Mouse (Mus musculus) myocyte (in vitro differentiated cells): ENCODE results near the gene Dnajb6.

ENCODE experiments used
- MAX ChIP-seq: IDR thresholded peaks from one replicate; pipeline ENCODE4 v1.6.1; 2011; ENCODE audit warnings: low read depth, mild to moderate bottlenecking, control low read depth
- MYOG ChIP-seq, 3 experiments: IDR thresholded peaks; one replicate each; pipeline ENCODE4 v1.6.1; 2011; ENCODE audit warnings: control low read depth in 2 of 3, low read depth in 2 of 3, mild to moderate bottlenecking in 2 of 3; ENCODE audit not compliant: insufficient read length in 2 of 3, control insufficient read depth in 1 of 3, insufficient read depth in 1 of 3
- POLR2A ChIP-seq: IDR thresholded peaks from one replicate; pipeline ENCODE4 v1.6.1; 2011; ENCODE audit warnings: low read depth, mild to moderate bottlenecking, control low read depth, moderate library complexity; ENCODE audit not compliant: insufficient read length
- POLR2AphosphoS2 ChIP-seq: IDR thresholded peaks from one replicate; pipeline ENCODE4 v1.6.1; 2011; ENCODE audit warnings: low read depth, control low read depth; ENCODE audit not compliant: insufficient read length
- USF1 ChIP-seq: IDR thresholded peaks from one replicate; pipeline ENCODE4 v1.6.1; 2011; ENCODE audit warnings: low read depth, mild to moderate bottlenecking, control low read depth, moderate library complexity

GRCm38 (mm10) chr5:29759318-29759717, 23.8 kb downstream of the Dnajb6 start:
- no peak for TF ChIP-seq POLR2A
- no peak for TF ChIP-seq POLR2AphosphoS2
- no peak for TF ChIP-seq MAX
- TF ChIP-seq MYOG (IDR thresholded peaks at IDR 0.05; ENCODE audit: control insufficient read depth in 1 of 3, insufficient read depth in 1 of 3, insufficient read length in 2 of 3, low read depth in 2 of 3), result no peak
- no peak for TF ChIP-seq USF1
